Mouse (Mus musculus) small intestine, adult 2 months (tissue): ENCODE results near the gene Cnbp.

Source experiments
- CTCF ChIP-seq: fragments of 200-500 bp; IDR thresholded peaks from 2 replicates; pipeline ENCODE4 v1.5.1; 2012; ENCODE audit warnings: low read depth, mild to moderate bottlenecking, control low read depth, inconsistent platforms, low read length, moderate library complexity, mixed read lengths; ENCODE audit not compliant: insufficient replicate concordance, insufficient read length; ENCODE audit errors: extremely low read depth
- POLR2A ChIP-seq: fragments of 200-500 bp; IDR thresholded peaks from 2 replicates; pipeline ENCODE4 v1.6.1; 2012; ENCODE audit warnings: low read depth, mild to moderate bottlenecking, control low read depth, inconsistent platforms, low read length, moderate library complexity

- TF ChIP-seq CTCF (no peak), POLR2A (no peak)
Measured at GRCm38 (mm10) chr6:87806857-87807256, 44.0 kb downstream of the Cnbp start.
